Mouse (Mus musculus): ENCODE data around the gene Mettl17.
A peak's percentile ranks its signal among the peaks of the same experiment; 100 is the strongest.
"Not testable (repeated sequence)": the region's sequence is repeated elsewhere in the genome, so short reads cannot be mapped to it uniquely, and the experiment has no call there.

Gene Mettl17

DNA sequence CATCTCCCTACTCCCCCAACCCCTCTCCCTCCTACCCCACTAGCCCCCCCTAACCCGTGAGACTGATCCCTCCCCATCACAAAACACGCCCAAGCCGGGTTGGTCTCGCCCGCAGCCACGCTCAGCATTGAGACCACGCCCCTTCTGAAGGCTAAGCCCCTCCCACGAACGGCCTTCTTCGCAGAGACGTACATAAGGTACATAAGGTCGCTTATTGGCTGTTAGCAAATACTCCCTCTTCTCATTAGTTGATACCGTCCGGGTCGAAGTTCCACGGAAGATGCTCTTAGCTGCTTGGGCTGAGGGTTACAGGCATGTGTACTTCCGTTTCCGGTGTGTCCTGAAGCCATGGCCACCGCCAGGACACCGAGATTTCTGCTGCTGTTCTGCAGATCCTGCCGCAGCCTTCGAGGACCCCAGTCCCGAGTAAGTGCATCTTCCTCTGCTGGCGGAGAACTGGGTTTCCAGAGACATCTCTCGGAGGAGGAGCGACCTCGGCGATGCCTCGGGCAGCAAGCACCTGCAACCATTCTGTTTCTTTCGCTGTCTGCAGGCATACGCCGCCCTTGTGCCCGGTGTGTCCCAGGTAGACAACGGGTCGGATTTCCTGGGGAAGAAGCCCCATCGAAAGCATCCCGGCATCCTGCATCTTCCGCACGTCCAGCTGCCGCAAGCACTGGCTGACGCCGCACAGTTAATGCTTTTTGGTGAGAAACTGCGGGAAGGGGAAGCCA is at the start of gene Mettl17:
TSS of gene Mettl17 (plus strand) at position 245 of the 734 bp plus-strand sequence.
- peak; percentile 93 for DNase-seq (ENCODE audit: low read depth, low spot score)

DNA sequence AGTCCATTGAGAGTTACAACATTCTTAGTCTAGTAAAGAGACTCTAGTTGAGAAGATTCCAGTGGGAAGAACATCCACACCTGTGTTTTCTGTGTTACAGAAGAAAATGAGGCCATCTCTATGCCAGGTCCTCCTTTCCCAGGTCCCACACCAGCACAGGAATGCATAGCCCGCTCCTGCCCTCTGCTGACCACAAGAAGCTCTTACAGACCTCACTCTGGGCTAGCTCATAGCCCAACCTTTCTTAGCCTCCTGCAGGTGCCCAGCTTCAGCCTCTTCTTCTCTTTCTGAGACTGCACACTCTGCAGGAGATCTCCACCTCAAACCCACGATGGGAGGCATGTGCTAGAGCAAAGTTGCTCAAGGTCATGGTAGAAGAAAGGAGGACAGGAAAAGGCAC is 46.2 kb upstream of the Mettl17 start:
- not testable (repeated sequence) for DNase-seq (ENCODE audit: low read depth, low spot score)

DNA sequence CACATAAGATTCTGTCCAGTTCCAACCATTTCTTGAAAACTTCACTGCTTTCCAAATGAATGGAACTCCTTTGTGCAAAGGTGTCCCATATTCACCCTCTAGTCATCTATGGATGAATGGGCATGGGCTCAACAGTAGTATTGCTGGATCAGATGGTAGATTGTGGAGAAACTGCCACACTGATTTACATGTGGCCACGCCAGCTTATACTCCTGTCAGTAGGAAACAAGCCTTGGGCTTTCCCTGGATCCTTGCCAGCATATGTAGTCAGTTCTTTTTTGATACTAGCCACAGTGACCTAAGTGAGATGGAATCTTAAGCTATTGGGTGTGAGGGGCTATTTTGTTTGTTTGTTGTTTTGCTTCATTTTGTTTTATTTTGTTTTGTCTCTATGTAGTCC is 42.4 kb upstream of the Mettl17 start:
- DNase-seq (ENCODE audit: low read depth, low spot score), result no peak

DNA sequence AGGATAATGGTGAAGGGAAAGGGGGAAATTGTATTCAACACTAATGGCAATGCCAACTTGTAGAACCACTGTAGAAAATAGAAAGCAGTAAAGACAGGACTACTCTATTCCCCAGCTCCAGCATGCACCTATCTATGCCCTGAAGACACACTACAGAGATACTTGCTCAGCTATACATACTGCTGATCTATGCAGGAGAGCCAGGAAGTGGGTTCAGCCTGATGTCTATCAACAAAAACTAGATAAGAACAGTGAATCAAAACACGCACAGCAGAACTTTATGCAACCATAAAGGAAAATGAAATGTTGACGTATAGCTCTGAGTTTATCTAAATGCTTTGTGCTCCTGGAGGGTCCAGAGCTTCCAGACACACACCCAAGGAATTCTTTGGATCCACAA is 41.9 kb upstream of the Mettl17 start:
- no peak for DNase-seq (ENCODE audit: low read depth, low spot score)

DNA sequence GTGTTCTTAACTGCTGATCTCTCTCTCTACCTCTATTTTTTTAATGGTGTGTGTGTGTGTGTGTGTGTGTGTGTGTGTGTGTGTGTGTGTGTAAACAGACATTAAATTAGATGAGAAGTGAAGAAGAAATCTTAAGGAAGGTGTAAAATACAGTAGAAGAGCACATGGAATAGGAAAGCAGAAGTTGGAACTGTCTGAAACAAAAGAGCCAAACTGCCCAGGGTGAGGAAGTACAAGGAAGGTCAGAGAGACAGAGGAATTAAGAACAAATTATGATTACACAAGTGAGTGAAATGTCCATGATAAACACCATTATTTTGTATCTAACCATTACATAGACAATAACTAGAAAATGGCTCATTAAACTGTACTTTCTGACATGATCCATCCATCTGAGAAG is 40.8 kb upstream of the Mettl17 start:
- no peak for DNase-seq (ENCODE audit: low read depth, low spot score)

- no peak for DNase-seq (ENCODE audit: low read depth, low spot score)
These were observed 38.1 kb upstream of the Mettl17 start for GRCm38 (mm10) chr14:51846566-51846965.

- DNase-seq (ENCODE audit: low read depth, low spot score), result not testable (repeated sequence)
These were observed 33.6 kb upstream of the Mettl17 start for GRCm38 (mm10) chr14:51851006-51851405.

- no peak for DNase-seq (ENCODE audit: low read depth, low spot score)
These were observed 31.2 kb upstream of the Mettl17 start, which contains the start of gene Ear6 for GRCm38 (mm10) chr14:51853399-51853798. TSS of gene Ear6 (plus strand) at chr14:51853699.

- not testable (repeated sequence) for DNase-seq (ENCODE audit: low read depth, low spot score)
These were observed 29.4 kb upstream of the Mettl17 start for GRCm38 (mm10) chr14:51855280-51855679.

- DNase-seq (ENCODE audit: low read depth, low spot score), result peak; percentile 7
These were observed 21.0 kb upstream of the Mettl17 start for GRCm38 (mm10) chr14:51863603-51864002.

- no peak for DNase-seq (ENCODE audit: low read depth, low spot score)
These were observed 13.9 kb upstream of the Mettl17 start for GRCm38 (mm10) chr14:51870756-51871155.

DNA sequence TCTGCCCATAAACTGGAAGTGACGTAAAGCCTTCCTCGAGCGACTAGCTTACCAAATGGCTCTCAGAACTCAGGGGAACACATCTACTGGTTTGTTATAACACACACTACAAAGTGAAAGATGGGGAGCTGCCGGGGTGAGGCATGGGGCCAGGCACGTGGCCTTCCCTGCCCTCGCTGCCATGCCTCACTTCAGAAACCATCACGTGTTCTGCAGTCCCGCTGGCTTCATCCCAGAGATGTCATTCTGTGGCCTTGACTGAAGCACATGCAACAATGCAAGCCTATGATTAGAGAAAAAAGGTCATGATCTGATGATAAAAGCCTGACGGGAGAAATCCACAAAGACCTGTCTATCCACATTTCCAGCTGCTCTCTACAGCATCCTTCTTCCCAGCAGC is 12.9 kb upstream of the Mettl17 start:
- DNase-seq (ENCODE audit: low read depth, low spot score), result no peak

DNA sequence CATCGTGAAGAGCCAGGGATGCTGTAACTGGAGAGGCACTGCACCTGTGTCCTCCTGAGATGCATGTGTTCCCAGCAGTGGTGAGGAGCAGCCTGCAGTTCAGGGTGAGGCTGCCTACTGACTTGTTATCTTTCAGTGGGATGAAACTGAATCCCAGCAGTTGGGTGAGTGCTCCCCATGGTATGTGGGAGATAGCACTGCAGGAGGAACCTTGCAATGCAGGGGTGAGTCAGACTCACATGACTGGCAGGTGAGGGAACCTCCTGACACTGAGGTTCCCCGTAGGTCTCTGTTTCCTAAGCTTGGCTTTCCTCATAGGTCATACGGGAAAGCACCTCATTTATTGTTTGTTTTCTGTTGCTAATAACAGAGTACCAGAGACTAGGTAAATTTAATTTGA is 7.1 kb upstream of the Mettl17 start:
- DNase-seq (ENCODE audit: low read depth, low spot score), result no peak

GRCm38 (mm10) chr14:51883527-51884030 is 1.1 kb upstream of the Mettl17 start:
- DNase-seq (ENCODE audit: low read depth, low spot score), result peak; percentile 67

- peak; percentile 40 for DNase-seq (ENCODE audit: low read depth, low spot score)
These were observed 554 bp upstream of the Mettl17 start for GRCm38 (mm10) chr14:51884031-51884544.

- DNase-seq (ENCODE audit: low read depth, low spot score), result no peak
These were observed 1.4 kb downstream of the Mettl17 start for GRCm38 (mm10) chr14:51886051-51886450.

DNA sequence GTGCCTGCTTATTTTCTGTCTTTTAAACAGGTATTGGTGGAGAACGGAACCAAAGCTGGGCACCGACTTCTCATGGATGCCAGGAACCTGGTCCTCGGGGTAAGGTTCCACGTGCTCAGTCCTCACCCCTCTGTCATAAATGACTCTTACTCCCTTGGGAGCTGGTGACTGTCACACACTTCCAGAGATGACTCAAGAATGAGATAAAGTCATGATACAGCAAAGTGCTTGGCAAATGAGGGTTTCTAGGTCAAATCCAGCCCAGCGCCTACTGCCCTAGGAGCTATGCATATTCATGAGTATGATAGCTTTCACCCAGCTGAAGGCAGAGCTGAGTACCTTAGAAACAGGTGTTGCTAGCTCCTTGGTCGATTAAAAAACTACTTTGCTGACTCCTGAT is 5.2 kb downstream of the Mettl17 start:
- no peak for DNase-seq (ENCODE audit: low read depth, low spot score)

GRCm38 (mm10) chr14:51892191-51892939 is 7.7 kb downstream of the Mettl17 start, which contains the start of gene Slc39a2:
TSS of gene Slc39a2 (plus strand) at chr14:51892889.
- DNase-seq (ENCODE audit: low read depth, low spot score), result no peak

- DNase-seq (ENCODE audit: low read depth, low spot score), result no peak
These were observed 8.6 kb downstream of the Mettl17 start for GRCm38 (mm10) chr14:51893094-51893794.

GRCm38 (mm10) chr14:51893809-51894208 is 9.2 kb downstream of the Mettl17 start:
- no peak for DNase-seq (ENCODE audit: low read depth, low spot score)

DNA sequence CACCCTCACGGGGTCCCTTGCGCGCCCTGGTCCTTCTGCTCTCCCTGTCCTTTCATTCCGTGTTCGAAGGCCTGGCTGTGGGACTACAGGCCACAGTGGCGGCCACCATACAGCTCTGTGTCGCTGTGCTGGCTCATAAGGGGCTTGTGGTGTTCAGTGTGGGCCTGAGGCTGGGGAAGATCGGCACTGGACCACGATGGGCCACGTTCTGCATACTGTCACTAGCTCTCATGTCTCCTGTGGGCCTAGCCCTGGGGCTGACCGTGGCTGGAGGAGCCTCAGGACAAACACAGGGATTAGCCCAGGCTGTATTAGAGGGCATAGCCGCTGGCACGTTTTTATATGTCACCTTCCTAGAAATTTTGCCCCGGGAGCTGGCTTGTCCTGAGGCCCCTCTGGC is 10.4 kb downstream of the Mettl17 start:
- no peak for DNase-seq (ENCODE audit: low read depth, low spot score)

GRCm38 (mm10) chr14:51896019-51896418 is 11.4 kb downstream of the Mettl17 start:
- no peak for DNase-seq (ENCODE audit: low read depth, low spot score)

Measured in embryo, embryonic 11.5 days (tissue).